Mouse (Mus musculus): ENCODE measurements around the gene Slc16a13.

- TF ChIP-seq POLR2A (IDR thresholded peaks at IDR 0.05; ENCODE audit: borderline replicate concordance, extremely low read depth, low read depth, low read length) (no peak), CTCF (IDR thresholded peaks at IDR 0.05; ENCODE audit: insufficient read depth, low read length) (peak; percentile 49)
Observed at GRCm38 (mm10) chr11:70247136-70247845, 26.4 kb upstream of the Slc16a13 start.
